Mouse (Mus musculus) limb, embryonic 12.5 days (tissue): ENCODE measurements around the gene Arsg. TPM values are rescaled to one million over a fixed set of nuclear protein-coding genes. Genes with fewer than 3 reads are reported as not detected.

Experiments used
- ATAC-seq: fragments of 200-750 bp; cut with Nextera tagmentation; 2 replicates; pipeline ENCODE4 v1.8.0; 2017; ENCODE audit warnings: low read depth, moderate TSS enrichment; ENCODE audit not compliant: insufficient number of reproducible peaks, insufficient read depth, low FRiP score, low TSS enrichment
- H3K27ac ChIP-seq: fragments of 300-500 bp; sonication (generic); 2 replicates; pipeline ENCODE4 v1.5.1; 2016; ENCODE audit warnings: mild to moderate bottlenecking, moderate library complexity
- H3K27me3 ChIP-seq: fragments of 300-500 bp; sonication (generic); 2 replicates; pipeline ENCODE4 v1.6.1; 2016; ENCODE audit warnings: mild to moderate bottlenecking, moderate library complexity
- H3K36me3 ChIP-seq: fragments of 300-500 bp; sonication (generic); 2 replicates; pipeline ENCODE4 v1.6.1; 2016; ENCODE audit warnings: mild to moderate bottlenecking, moderate library complexity
- H3K4me1 ChIP-seq: fragments of 300-500 bp; sonication (generic); replicated peaks from 2 replicates; pipeline ENCODE4 v1.6.1; 2016
- H3K4me2 ChIP-seq: fragments of 300-500 bp; sonication (generic); 2 replicates; pipeline ENCODE4 v1.6.1; 2016; ENCODE audit warnings: mild to moderate bottlenecking, moderate library complexity
- H3K4me3 ChIP-seq: fragments of 300-500 bp; sonication (generic); replicated peaks from 2 replicates; pipeline ENCODE4 v1.5.1; 2016; ENCODE audit warnings: mild to moderate bottlenecking
- H3K9ac ChIP-seq: fragments of 300-500 bp; sonication (generic); replicated peaks from 2 replicates; pipeline ENCODE4 v1.6.1; 2016; ENCODE audit warnings: mild to moderate bottlenecking, moderate library complexity
- H3K9me3 ChIP-seq: fragments of 300-500 bp; sonication (generic); 2 replicates; pipeline ENCODE4 v1.6.1; 2016; ENCODE audit warnings: mild to moderate bottlenecking, moderate library complexity
- WGBS: fragments of 180-500 bp; shearing (Covaris S2); methylation state at CpG from one replicate; pipeline ENCODE4 v1.1.7; 2016; 5-methylcytosine and 5-hydroxymethylcytosine counted together
- polyA plus RNA-seq: library from polyadenylated mRNA; unstranded; fragments of >200 nt; fragmentation: Nextera tagmentation; extraction: Ambion mirVana; gene quantifications from 2 replicates; pipeline ENCODE4 v1.2.1, GENCODE M21; 2016

The Arsg gene
- polyA plus RNA-seq, 1 experiment from 2014 or later: 4.3 TPM

DNA sequence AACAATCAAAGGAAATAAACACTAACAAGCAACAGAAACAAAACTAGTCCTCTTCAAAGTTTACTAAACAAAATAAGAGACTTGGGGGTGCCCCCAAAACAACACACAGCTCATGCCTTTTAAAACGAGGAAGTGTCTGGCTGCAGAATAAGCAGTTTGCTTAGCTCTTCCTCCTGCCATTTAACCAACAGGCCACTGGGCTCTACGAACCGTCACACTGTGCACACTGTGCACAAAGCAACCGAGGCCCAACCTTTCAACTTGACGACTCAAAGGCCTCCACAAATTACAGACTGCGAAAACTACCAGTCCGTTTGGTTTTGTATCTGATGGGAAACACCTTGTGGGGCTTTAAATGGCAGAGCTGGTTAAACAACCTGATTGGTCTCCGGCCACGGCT, 3.0 kb upstream of the Arsg start:
- H3K27ac ChIP-seq: no peak overlapping the region
- peaks cover 9% of the 10 kb centered on the region for H3K4me1 ChIP-seq
- H3K4me3 ChIP-seq: no peak overlapping the region
- H3K27me3 ChIP-seq: peaks cover 25% of the 10 kb centered on the region
- H3K4me2 ChIP-seq: no peak overlapping the region
- no peak for ATAC-seq
- WGBS: 56% methylated on average over 9 of the region's 9 CpGs
- no peaks in the 10 kb centered on the region for H3K36me3 ChIP-seq
- no peaks in the 10 kb centered on the region for H3K9me3 ChIP-seq
- H3K9ac ChIP-seq: no peak overlapping the region

GRCm38 (mm10) chr11:109470921-109471861, 2.0 kb upstream of the Arsg start:
- Histone ChIP-seq H3K4me3 (peak overlapping the region; percentile 71), H3K36me3 (no peaks in the 10 kb centered on the region), H3K27ac (no peak overlapping the region), H3K4me2 (peak overlapping the region; percentile 95), H3K4me1 (peaks cover 9% of the 10 kb centered on the region), H3K9ac (peak overlapping the region; percentile 88; the same call in 1 of the 2 replicates), H3K27me3 (peaks cover 28% of the 10 kb centered on the region), H3K9me3 (no peaks in the 10 kb centered on the region)
- WGBS: 28% methylated on average over 15 of the region's 15 CpGs
- no peak for ATAC-seq

GRCm38 (mm10) chr11:109472171-109472691, 943 bp upstream of the Arsg start:
- WGBS: under 1% methylated on average over 33 of the region's 33 CpGs
- Histone ChIP-seq H3K9me3 (no peaks in the 10 kb centered on the region), H3K36me3 (no peaks in the 10 kb centered on the region), H3K4me2 (peak overlapping the region; percentile 95), H3K27me3 (peaks cover 34% of the 10 kb centered on the region), H3K4me1 (peaks cover 9% of the 10 kb centered on the region), H3K4me3 (peak overlapping the region; percentile 71), H3K9ac (peak overlapping the region; percentile 88), H3K27ac (no peak overlapping the region)
- no peak for ATAC-seq

DNA sequence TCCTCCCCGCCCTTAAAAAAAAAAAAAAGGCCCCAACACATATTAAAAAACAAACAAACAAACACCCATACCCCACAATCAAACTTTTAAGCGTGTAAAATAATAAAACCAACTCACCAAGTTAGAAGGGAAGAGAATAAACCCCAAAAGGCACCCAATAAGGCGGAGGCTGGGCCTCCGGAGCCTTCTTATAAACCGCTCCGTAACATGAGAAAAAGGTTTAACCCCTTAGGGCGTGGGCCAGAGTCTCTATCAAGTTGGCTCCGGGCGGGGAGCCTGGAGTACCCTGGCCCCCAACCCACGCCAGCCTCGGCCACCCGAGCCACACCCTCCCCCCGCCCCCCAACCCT, 378 bp upstream of the Arsg start:
- no peaks in the 10 kb centered on the region for H3K9me3 ChIP-seq
- peak overlapping the region; percentile 88 for H3K9ac ChIP-seq
- H3K4me3 ChIP-seq: peak overlapping the region; percentile 71
- no peaks in the 10 kb centered on the region for H3K36me3 ChIP-seq
- peak overlapping the region; percentile 95 for H3K4me2 ChIP-seq
- peaks cover 9% of the 10 kb centered on the region for H3K4me1 ChIP-seq
- WGBS: 0% methylated on average over 13 of the region's 13 CpGs
- peak overlapping the region; percentile 74 for H3K27ac ChIP-seq
- ATAC-seq: peak; percentile 55
- peaks cover 34% of the 10 kb centered on the region for H3K27me3 ChIP-seq

GRCm38 (mm10) chr11:109474086-109474742, 1.0 kb downstream of the Arsg start:
- peak overlapping the region; percentile 88 for H3K9ac ChIP-seq
- H3K9me3 ChIP-seq: no peaks in the 10 kb centered on the region
- H3K4me1 ChIP-seq: peaks cover 9% of the 10 kb centered on the region
- no peak for ATAC-seq
- H3K27ac ChIP-seq: 0 out of 2 replicates have a peak overlapping the region, but pooled peaks have one; percentile 74
- peaks cover 34% of the 10 kb centered on the region for H3K27me3 ChIP-seq
- peak overlapping the region; percentile 71 for H3K4me3 ChIP-seq
- WGBS: 7% methylated on average over 14 of the region's 14 CpGs
- H3K36me3 ChIP-seq: no peaks in the 10 kb centered on the region
- peak overlapping the region; percentile 95 for H3K4me2 ChIP-seq

DNA sequence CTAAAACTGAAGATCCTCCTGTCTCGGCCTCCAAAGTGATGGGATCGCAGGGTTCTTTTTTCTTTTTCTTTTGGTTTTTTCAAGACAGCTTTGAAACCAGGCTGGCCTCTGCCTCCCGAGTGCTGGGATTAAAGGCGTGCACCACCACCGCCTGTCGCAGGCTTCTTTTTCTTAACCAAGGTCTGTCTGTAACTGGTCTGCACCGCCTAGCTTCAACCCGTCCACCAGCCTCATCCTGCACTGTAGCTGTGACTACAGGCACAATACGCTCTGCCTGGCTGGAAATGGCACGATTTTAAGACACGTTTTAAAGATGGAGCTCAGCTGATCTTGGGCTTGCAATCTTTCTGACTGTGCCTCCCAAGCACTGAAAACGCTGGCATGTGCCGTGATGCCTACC, 1.7 kb downstream of the Arsg start:
- H3K27me3 ChIP-seq: peaks cover 34% of the 10 kb centered on the region
- H3K4me3 ChIP-seq: no peak overlapping the region
- ATAC-seq: no peak
- H3K9ac ChIP-seq: no peak overlapping the region
- no peaks in the 10 kb centered on the region for H3K36me3 ChIP-seq
- WGBS: 79% methylated on average over 13 of the region's 13 CpGs
- H3K9me3 ChIP-seq: no peaks in the 10 kb centered on the region
- no peak overlapping the region for H3K27ac ChIP-seq
- peaks cover 9% of the 10 kb centered on the region for H3K4me1 ChIP-seq
- H3K4me2 ChIP-seq: no peak overlapping the region

GRCm38 (mm10) chr11:109475717-109476116, 2.5 kb downstream of the Arsg start:
- ATAC-seq: no peak
- Histone ChIP-seq H3K27ac (no peak overlapping the region), H3K9me3 (no peaks in the 10 kb centered on the region), H3K4me3 (no peak overlapping the region), H3K9ac (no peak overlapping the region), H3K4me1 (peaks cover 9% of the 10 kb centered on the region), H3K27me3 (peaks cover 30% of the 10 kb centered on the region), H3K4me2 (no peak overlapping the region), H3K36me3 (no peaks in the 10 kb centered on the region)
- WGBS: 70% methylated on average over 4 of the region's 4 CpGs

DNA sequence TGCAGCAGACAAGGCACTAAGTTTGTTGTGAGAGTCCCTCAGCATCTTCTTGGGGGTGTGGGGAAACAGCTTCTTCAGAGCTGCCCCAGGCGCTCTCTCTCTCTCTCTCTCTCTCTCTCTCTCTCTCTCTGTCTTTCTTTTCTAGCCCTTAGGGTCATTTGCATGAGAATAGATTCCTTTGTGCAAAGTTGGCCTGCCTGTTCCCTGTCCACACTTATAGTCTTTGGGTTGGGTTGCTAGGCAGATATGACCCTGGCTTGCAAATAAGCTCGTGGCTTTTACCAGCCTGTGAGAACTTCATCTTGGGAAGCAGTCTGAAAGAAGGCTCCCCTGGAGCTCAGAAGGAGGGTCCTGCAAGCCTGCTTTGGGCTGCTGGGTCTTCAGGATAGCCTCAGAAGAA, 3.1 kb downstream of the Arsg start:
- no peak overlapping the region for H3K9ac ChIP-seq
- ATAC-seq: no peak
- peaks cover 9% of the 10 kb centered on the region for H3K4me1 ChIP-seq
- no peaks in the 10 kb centered on the region for H3K36me3 ChIP-seq
- no peak overlapping the region for H3K27ac ChIP-seq
- peaks cover 26% of the 10 kb centered on the region for H3K27me3 ChIP-seq
- H3K9me3 ChIP-seq: no peaks in the 10 kb centered on the region
- no peak overlapping the region for H3K4me2 ChIP-seq
- H3K4me3 ChIP-seq: no peak overlapping the region
- 59% methylated on average over 2 of the region's 2 CpGs for WGBS

DNA sequence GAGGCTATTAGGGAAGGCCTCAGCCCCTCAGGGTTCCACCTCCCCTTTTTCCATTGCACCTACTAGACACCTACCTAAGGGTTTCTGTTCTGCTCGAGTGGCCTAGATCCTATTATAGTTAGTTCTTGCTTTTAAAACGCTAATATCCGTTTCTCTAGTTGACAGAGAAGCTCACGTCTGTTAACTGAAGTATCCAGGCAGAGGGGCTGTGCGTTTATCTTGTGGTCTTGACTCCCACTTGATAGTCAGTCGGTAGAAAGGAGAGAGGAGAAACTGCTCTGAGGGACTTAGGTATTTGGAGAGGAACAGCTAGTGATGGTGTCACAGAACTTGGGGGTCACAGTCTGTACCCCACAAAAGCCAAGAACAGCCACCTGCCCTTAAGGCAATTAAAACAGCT, 3.5 kb downstream of the Arsg start:
- H3K4me2 ChIP-seq: no peak overlapping the region
- H3K9me3 ChIP-seq: no peaks in the 10 kb centered on the region
- peaks cover 23% of the 10 kb centered on the region for H3K27me3 ChIP-seq
- H3K9ac ChIP-seq: no peak overlapping the region
- H3K4me1 ChIP-seq: peaks cover 7% of the 10 kb centered on the region
- no peak for ATAC-seq
- H3K4me3 ChIP-seq: no peak overlapping the region
- WGBS: 61% methylated on average over 6 of the region's 6 CpGs
- H3K27ac ChIP-seq: no peak overlapping the region
- no peaks in the 10 kb centered on the region for H3K36me3 ChIP-seq

GRCm38 (mm10) chr11:109477606-109478380, 4.6 kb downstream of the Arsg start:
- Histone ChIP-seq H3K4me1 (no peaks in the 10 kb centered on the region), H3K9me3 (no peaks in the 10 kb centered on the region), H3K4me2 (no peak overlapping the region), H3K4me3 (no peak overlapping the region), H3K27ac (no peak overlapping the region), H3K27me3 (peaks cover 15% of the 10 kb centered on the region; the same call in 1 of the 2 replicates), H3K9ac (no peak overlapping the region), H3K36me3 (no peaks in the 10 kb centered on the region)
- no peak for ATAC-seq
- 36% methylated on average over 16 of the region's 16 CpGs for WGBS
